Mouse (Mus musculus) erythroblast, embryonic 14.5 days (primary cell): ENCODE measurements around the gene Rab7. TPM values are rescaled to one million over a fixed set of nuclear protein-coding genes. Genes with fewer than 3 reads are reported as not detected.

Experiments used
- H3K27me3 ChIP-seq: 2 replicates; pipeline ENCODE4 v1.6.1; 2012; ENCODE audit warnings: inconsistent platforms; ENCODE audit not compliant: control insufficient read depth
- H3K36me3 ChIP-seq: 2 replicates; pipeline ENCODE4 v1.6.1; 2012; ENCODE audit warnings: mild to moderate bottlenecking, inconsistent platforms; ENCODE audit not compliant: control insufficient read depth
- H3K4me1 ChIP-seq: 2 replicates; pipeline ENCODE4 v1.6.1; 2012; ENCODE audit warnings: inconsistent platforms; ENCODE audit not compliant: control insufficient read depth
- H3K4me3 ChIP-seq: replicated peaks from 2 replicates; pipeline ENCODE3; 2012; ENCODE audit warnings: moderate library complexity, mild to moderate bottlenecking, inconsistent platforms
- H3K9me3 ChIP-seq: 2 replicates; pipeline ENCODE4 v1.6.1; 2012; ENCODE audit warnings: low read length, inconsistent platforms, mixed read lengths; ENCODE audit not compliant: control insufficient read depth
- GATA1 ChIP-seq: IDR thresholded peaks from 2 replicates; pipeline ENCODE4 v1.6.1; 2012; ENCODE audit warnings: low read length, inconsistent platforms, mixed read lengths
- TAL1 ChIP-seq: IDR thresholded peaks from 3 replicates; pipeline ENCODE4 v1.6.1; 2012; ENCODE audit warnings: low read length, inconsistent platforms, mixed read lengths
- polyA plus RNA-seq: library from polyadenylated mRNA; stranded (reverse); fragments of >175 nt; gene quantifications from 2 replicates; pipeline ENCODE4 v1.2.3, GENCODE M21; 2012

Gene Rab7
- polyA plus RNA-seq, 1 experiment: 3.9 TPM

- H3K4me3 ChIP-seq: no peak overlapping the region
- TF ChIP-seq GATA1 (no peak), TAL1 (no peak; the same call in 2 of the 3 replicates)
- no peaks in the 10 kb centered on the region for H3K36me3 ChIP-seq
Measured at GRCm38 (mm10) chr6:88070468-88070867, 25.4 kb upstream of the Rab7 start.

GRCm38 (mm10) chr6:88068739-88069138 is 23.7 kb upstream of the Rab7 start:
- TF ChIP-seq GATA1 (no peak), TAL1 (no peak)
- H3K4me1 ChIP-seq: no peaks in the 10 kb centered on the region; the same call in 1 of the 2 replicates
- H3K4me3 ChIP-seq: no peak overlapping the region
- H3K36me3 ChIP-seq: no peaks in the 10 kb centered on the region
- no peaks in the 10 kb centered on the region; the same call in 1 of the 2 replicates for H3K27me3 ChIP-seq
- no peaks in the 10 kb centered on the region for H3K9me3 ChIP-seq

More at GRCm38 (mm10) chr6:88070468-88070867, 25.4 kb upstream of the Rab7 start:
- Histone ChIP-seq H3K4me1 (peaks cover 10% of the 10 kb centered on the region), H3K27me3 (no peaks in the 10 kb centered on the region; the same call in 1 of the 2 replicates), H3K9me3 (no peaks in the 10 kb centered on the region)

- no peaks in the 10 kb centered on the region; the same call in 1 of the 2 replicates for H3K27me3 ChIP-seq
- TF ChIP-seq TAL1 (no peak), GATA1 (no peak)
- no peaks in the 10 kb centered on the region; the same call in 1 of the 2 replicates for H3K4me1 ChIP-seq
- no peaks in the 10 kb centered on the region for H3K36me3 ChIP-seq
- no peak overlapping the region for H3K4me3 ChIP-seq
- no peaks in the 10 kb centered on the region for H3K9me3 ChIP-seq
Measured at GRCm38 (mm10) chr6:88067722-88068121, 22.7 kb upstream of the Rab7 start.

GRCm38 (mm10) chr6:88065968-88066367 is 20.9 kb upstream of the Rab7 start:
- H3K27me3 ChIP-seq: no peaks in the 10 kb centered on the region; the same call in 1 of the 2 replicates
- H3K4me1 ChIP-seq: no peaks in the 10 kb centered on the region; the same call in 1 of the 2 replicates
- no peaks in the 10 kb centered on the region for H3K36me3 ChIP-seq
- no peaks in the 10 kb centered on the region for H3K9me3 ChIP-seq
- no peak for TF ChIP-seq TAL1
- TF ChIP-seq GATA1: no peak
- H3K4me3 ChIP-seq: no peak overlapping the region

- H3K9me3 ChIP-seq: no peaks in the 10 kb centered on the region
- H3K27me3 ChIP-seq: no peaks in the 10 kb centered on the region; the same call in 1 of the 2 replicates
- H3K4me1 ChIP-seq: no peaks in the 10 kb centered on the region; the same call in 1 of the 2 replicates
- H3K36me3 ChIP-seq: no peaks in the 10 kb centered on the region
- no peak for TF ChIP-seq TAL1
- no peak overlapping the region for H3K4me3 ChIP-seq
Measured at GRCm38 (mm10) chr6:88065116-88065515, 20.0 kb upstream of the Rab7 start.

GRCm38 (mm10) chr6:88064072-88064642 is 19.1 kb upstream of the Rab7 start:
- no peak for TF ChIP-seq TAL1
- no peak for TF ChIP-seq GATA1
- Histone ChIP-seq H3K4me1 (no peaks in the 10 kb centered on the region; the same call in 1 of the 2 replicates), H3K27me3 (no peaks in the 10 kb centered on the region; the same call in 1 of the 2 replicates), H3K4me3 (no peak overlapping the region), H3K9me3 (no peaks in the 10 kb centered on the region), H3K36me3 (no peaks in the 10 kb centered on the region)

- no peaks in the 10 kb centered on the region for H3K36me3 ChIP-seq
- H3K4me1 ChIP-seq: no peaks in the 10 kb centered on the region; the same call in 1 of the 2 replicates
- no peaks in the 10 kb centered on the region for H3K9me3 ChIP-seq
- no peak for TF ChIP-seq GATA1
- TF ChIP-seq TAL1: no peak
- peaks cover 2% of the 10 kb centered on the region; the same call in 1 of the 2 replicates for H3K27me3 ChIP-seq
- H3K4me3 ChIP-seq: no peak overlapping the region
Measured at GRCm38 (mm10) chr6:88062398-88062797, 17.3 kb upstream of the Rab7 start.

GRCm38 (mm10) chr6:88061406-88061805 is 16.3 kb upstream of the Rab7 start:
- Histone ChIP-seq H3K36me3 (no peaks in the 10 kb centered on the region), H3K4me3 (no peak overlapping the region), H3K27me3 (peaks cover 10% of the 10 kb centered on the region), H3K4me1 (no peaks in the 10 kb centered on the region; the same call in 1 of the 2 replicates), H3K9me3 (no peaks in the 10 kb centered on the region)
- TF ChIP-seq GATA1 (no peak), TAL1 (no peak)

- TF ChIP-seq GATA1: no peak
- TF ChIP-seq TAL1: no peak
- no peak overlapping the region for H3K4me3 ChIP-seq
- no peaks in the 10 kb centered on the region for H3K9me3 ChIP-seq
- no peaks in the 10 kb centered on the region; the same call in 1 of the 2 replicates for H3K4me1 ChIP-seq
- H3K27me3 ChIP-seq: peaks cover 15% of the 10 kb centered on the region
- H3K36me3 ChIP-seq: no peaks in the 10 kb centered on the region
Measured at GRCm38 (mm10) chr6:88060602-88061001, 15.5 kb upstream of the Rab7 start.

GRCm38 (mm10) chr6:88059903-88060302 is 14.8 kb upstream of the Rab7 start:
- no peaks in the 10 kb centered on the region for H3K9me3 ChIP-seq
- peaks cover 15% of the 10 kb centered on the region for H3K27me3 ChIP-seq
- H3K36me3 ChIP-seq: no peaks in the 10 kb centered on the region

More at GRCm38 (mm10) chr6:88059903-88060302, 14.8 kb upstream of the Rab7 start:
- Histone ChIP-seq H3K4me3 (no peak overlapping the region), H3K4me1 (no peaks in the 10 kb centered on the region; the same call in 1 of the 2 replicates)
- TF ChIP-seq GATA1: no peak
- TF ChIP-seq TAL1: no peak
